Mouse (Mus musculus) liver, embryonic 14.5 days (tissue): ENCODE data around the gene Areg. TPM values are rescaled to one million over a fixed set of nuclear protein-coding genes. Genes with fewer than 3 reads are reported as not detected.

Source experiments
- ATAC-seq: fragments of 200-750 bp; cut with Nextera tagmentation; 2 replicates; pipeline ENCODE4 v1.8.0; 2017; ENCODE audit warnings: moderate number of reproducible peaks, mild to moderate bottlenecking, moderate library complexity; ENCODE audit not compliant: insufficient read depth
- DNase-seq, 3 experiments: peaks; one replicate each; pipeline ENCODE4 v3.0.0-alpha.2; 2012 to 2013; ENCODE audit warnings: low read depth in 3 of 3, low spot score in 3 of 3
- H3K27ac ChIP-seq: fragments of 300-500 bp; sonication (generic); 2 replicates; pipeline ENCODE4 v1.5.1; 2014; ENCODE audit warnings: moderate library complexity, mild to moderate bottlenecking, control low read depth, inconsistent platforms
- H3K27me3 ChIP-seq: fragments of 300-500 bp; sonication (generic); 2 replicates; pipeline ENCODE4 v1.6.1; 2014; ENCODE audit warnings: mild to moderate bottlenecking, low read length, moderate library complexity; ENCODE audit not compliant: control insufficient read depth, insufficient read depth
- H3K36me3 ChIP-seq: fragments of 300-500 bp; sonication (generic); replicated peaks from 2 replicates; pipeline ENCODE4 v1.6.1; 2014; ENCODE audit warnings: low read depth; ENCODE audit not compliant: control insufficient read depth, insufficient read depth
- H3K4me1 ChIP-seq, 2 experiments: fragments of 200-500 bp in 1 of 2; fragments of 300-500 bp in 1 of 2; sonication (generic) in 1 of 2; replicated peaks; 2 replicates each; pipeline ENCODE4 v1.6.1; 2012 to 2014; ENCODE audit warnings: antibody characterized with exemption in 1 of 2, inconsistent platforms in 1 of 2, low read length in 1 of 2; ENCODE audit not compliant: control insufficient read depth in 2 of 2, insufficient read depth in 2 of 2
- H3K4me2 ChIP-seq: fragments of 300-500 bp; sonication (generic); 2 replicates; pipeline ENCODE4 v1.6.1; 2014; ENCODE audit warnings: low read depth, mild to moderate bottlenecking, control low read depth, moderate library complexity
- H3K4me3 ChIP-seq, 2 experiments: fragments of 200-500 bp in 1 of 2; fragments of 300-500 bp in 1 of 2; sonication (generic) in 1 of 2; 2 replicates each; pipeline ENCODE4 v1.5.1; 2012 to 2014; ENCODE audit warnings: low read depth in 2 of 2, low read length in 2 of 2, mild to moderate bottlenecking in 2 of 2, control low read depth in 1 of 2, inconsistent platforms in 1 of 2, moderate library complexity in 1 of 2; ENCODE audit not compliant: insufficient read depth in 1 of 2
- H3K9ac ChIP-seq: fragments of 300-500 bp; sonication (generic); replicated peaks from 2 replicates; pipeline ENCODE4 v1.6.1; 2014; ENCODE audit warnings: mild to moderate bottlenecking, control low read depth, moderate library complexity
- H3K9me3 ChIP-seq: fragments of 300-500 bp; sonication (generic); 2 replicates; pipeline ENCODE4 v1.6.1; 2016; ENCODE audit warnings: low read length, mixed read lengths; ENCODE audit not compliant: control insufficient read depth
- CTCF ChIP-seq: IDR thresholded peaks from 2 replicates; pipeline ENCODE4 v1.5.1; 2016; ENCODE audit warnings: antibody characterized with exemption, low read depth, control low read depth
- EP300 ChIP-seq: IDR thresholded peaks from 2 replicates; pipeline ENCODE4 v1.6.1; 2016; ENCODE audit warnings: antibody characterized with exemption, low read depth
- WGBS: fragments of 180-500 bp; shearing (Covaris S2); extraction: QIAGEN DNeasy Blood & Tissue Kit; methylation state at CpG from one replicate; pipeline ENCODE4 v1.1.7; 2014; ENCODE audit not compliant: insufficient replicate concordance; 5-methylcytosine and 5-hydroxymethylcytosine counted together
- polyA plus RNA-seq, 2 experiments: library from polyadenylated mRNA; depleted of rRNA in 1 of 2; stranded (reverse) in 1 of 2; unstranded in 1 of 2; fragments of >200 nt; fragmentation: Nextera tagmentation in 1 of 2; extraction: Ambion mirVana in 1 of 2; gene quantifications; 2 replicates each; pipeline versions ENCODE4 v1.2.1 to v1.2.3; 2012 to 2014

Areg gene
- polyA plus RNA-seq, 2 experiments: not detected

GRCm38 (mm10) chr5:91156677-91157076 is 17.3 kb downstream of the Areg start:
- Histone ChIP-seq H3K27ac (no peak overlapping the region), H3K9me3 (no peaks in the 10 kb centered on the region), H3K36me3 (no peaks in the 10 kb centered on the region), H3K9ac (no peak overlapping the region), H3K4me1 (no peaks in the 10 kb centered on the region), H3K27me3 (no peaks in the 10 kb centered on the region), H3K4me2 (no peak overlapping the region), H3K4me3 (no peak overlapping the region)
- ATAC-seq (no peak), DNase-seq (no peak)
- 71% methylated on average over 8 of the region's 8 CpGs for WGBS
- no peak for TF ChIP-seq EP300
- no peak for TF ChIP-seq CTCF

GRCm38 (mm10) chr5:91157169-91157568 is 17.8 kb downstream of the Areg start:
- no peaks in the 10 kb centered on the region for H3K4me1 ChIP-seq
- no peak overlapping the region for H3K27ac ChIP-seq
- TF ChIP-seq EP300: no peak
- TF ChIP-seq CTCF: no peak
- DNase-seq (no peak), ATAC-seq (no peak)
- H3K4me3 ChIP-seq: no peak overlapping the region
- no peaks in the 10 kb centered on the region for H3K9me3 ChIP-seq
- H3K27me3 ChIP-seq: no peaks in the 10 kb centered on the region
- no peak overlapping the region for H3K9ac ChIP-seq
- no peaks in the 10 kb centered on the region for H3K36me3 ChIP-seq
- WGBS: 35% methylated on average over 3 of the region's 3 CpGs
- H3K4me2 ChIP-seq: no peak overlapping the region

GRCm38 (mm10) chr5:91162787-91163186 is 23.4 kb downstream of the Areg start:
- TF ChIP-seq CTCF (no peak), EP300 (no peak)
- Histone ChIP-seq H3K36me3 (no peaks in the 10 kb centered on the region), H3K9ac (no peak overlapping the region), H3K27me3 (no peaks in the 10 kb centered on the region), H3K27ac (no peak overlapping the region), H3K4me1 (no peaks in the 10 kb centered on the region), H3K4me3 (no peak overlapping the region), H3K4me2 (no peak overlapping the region), H3K9me3 (no peaks in the 10 kb centered on the region)
- DNase-seq (no peak), ATAC-seq (no peak)
- WGBS: 56% methylated on average over 4 of the region's 4 CpGs

GRCm38 (mm10) chr5:91166601-91167000 is 27.2 kb downstream of the Areg start:
- 64% methylated on average over 5 of the region's 5 CpGs for WGBS
- Histone ChIP-seq H3K36me3 (no peaks in the 10 kb centered on the region), H3K9me3 (no peaks in the 10 kb centered on the region), H3K4me3 (no peak overlapping the region), H3K27ac (no peak overlapping the region), H3K9ac (no peak overlapping the region), H3K4me2 (no peak overlapping the region), H3K27me3 (no peaks in the 10 kb centered on the region), H3K4me1 (no peaks in the 10 kb centered on the region)
- DNase-seq (no peak), ATAC-seq (no peak)
- TF ChIP-seq CTCF: no peak
- no peak for TF ChIP-seq EP300

- H3K4me1 ChIP-seq: no peaks in the 10 kb centered on the region
- no peaks in the 10 kb centered on the region for H3K27me3 ChIP-seq
- no peak for TF ChIP-seq EP300
- TF ChIP-seq CTCF: no peak
- no peaks in the 10 kb centered on the region for H3K9me3 ChIP-seq
- H3K36me3 ChIP-seq: no peaks in the 10 kb centered on the region
- DNase-seq: no peak
- H3K4me2 ChIP-seq: no peak overlapping the region
- no peak overlapping the region for H3K9ac ChIP-seq
- ATAC-seq: no peak
- H3K4me3 ChIP-seq: no peak overlapping the region
- H3K27ac ChIP-seq: no peak overlapping the region
Observed at GRCm38 (mm10) chr5:91176397-91176796, 37.0 kb downstream of the Areg start.
